Mouse (Mus musculus): ENCODE data around the gene Rnf149. TPM values are rescaled to one million over a fixed set of nuclear protein-coding genes. Genes with fewer than 3 reads are reported as not detected.

Rnf149 gene
- polyA plus RNA-seq, 1 experiment, result not detected

DNA sequence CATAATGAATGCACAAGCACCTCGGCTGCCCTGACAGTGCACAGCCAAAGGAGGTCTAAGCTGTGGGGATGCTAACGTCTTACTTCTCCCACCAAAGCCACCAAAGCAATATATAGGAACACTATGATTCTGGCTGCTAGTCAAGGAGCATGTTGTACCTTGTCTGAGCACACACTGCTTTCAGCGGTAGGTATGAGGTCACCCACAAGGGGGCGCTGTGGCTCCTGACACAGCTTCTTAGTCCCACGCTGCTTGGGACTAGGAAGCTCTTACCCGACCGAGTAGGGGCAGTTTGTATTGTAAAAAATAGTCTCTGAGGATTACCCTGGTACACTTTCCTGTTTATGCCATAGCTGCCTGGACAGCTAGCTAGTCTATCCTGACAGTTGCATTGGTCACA lies 49.8 kb downstream of the Rnf149 start:
- Histone ChIP-seq H3K27ac (ENCODE audit: insufficient read depth, low read depth, low read length) (no peak overlapping the region), H3K4me3 (ENCODE audit: insufficient read depth, low read depth, low read length) (no peak overlapping the region), H3K4me1 (ENCODE audit: control insufficient read depth, insufficient read depth, low read length) (no peaks in the 10 kb centered on the region)
- TF ChIP-seq POLR2A (IDR thresholded peaks at IDR 0.05; ENCODE audit: insufficient read depth, low read depth, low read length), result no peak
- TF ChIP-seq CTCF (IDR thresholded peaks at IDR 0.05; ENCODE audit: insufficient read depth, low read depth, low read length), result peak; percentile 40; the same call in 1 of the 2 replicates
- 16% methylated on average over 7 of the region's 7 CpGs for WGBS

DNA sequence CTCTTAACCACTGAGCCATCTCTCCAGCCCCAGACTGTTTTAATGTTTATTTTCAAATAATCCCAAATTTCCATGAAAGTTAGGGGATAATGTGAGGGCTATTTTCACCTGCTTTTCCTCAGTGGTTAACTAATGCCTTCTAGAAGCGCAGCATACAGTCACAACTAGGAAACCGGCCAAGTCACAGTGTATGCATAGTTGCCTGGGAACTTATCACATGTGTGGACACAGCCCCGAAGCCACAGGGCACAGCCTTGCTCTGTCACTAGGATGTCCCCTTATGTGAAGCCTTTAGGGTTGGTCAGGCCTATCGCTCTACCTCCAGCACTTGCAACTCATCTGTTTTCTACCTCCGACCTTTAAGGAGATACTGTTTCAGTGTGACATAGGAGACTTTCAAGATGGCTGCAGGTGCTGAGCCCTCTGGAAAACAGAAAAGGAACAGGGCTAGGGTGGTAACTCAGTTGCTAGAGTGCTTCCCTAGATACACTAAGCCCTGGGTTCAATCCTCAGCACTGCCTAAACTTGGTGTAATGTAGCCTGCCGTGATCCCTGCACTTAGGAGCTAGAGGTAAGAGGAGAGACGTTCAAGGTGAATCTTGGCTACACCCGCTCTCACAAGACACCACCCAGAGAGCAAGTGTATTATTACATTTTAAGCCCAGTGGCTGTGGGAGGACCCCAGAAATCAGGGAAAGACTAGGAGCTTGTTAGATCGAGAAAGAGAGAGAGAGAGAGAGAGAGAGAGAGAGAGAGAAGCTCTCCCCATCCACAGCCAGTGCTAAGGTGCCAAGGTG lies 50.6 kb downstream of the Rnf149 start:
- no peaks in the 10 kb centered on the region for H3K4me1 ChIP-seq (ENCODE audit: control insufficient read depth, insufficient read depth, low read length)
- H3K27ac ChIP-seq (ENCODE audit: insufficient read depth, low read depth, low read length), result no peak overlapping the region
- H3K4me3 ChIP-seq (ENCODE audit: insufficient read depth, low read depth, low read length), result no peak overlapping the region
- TF ChIP-seq POLR2A (IDR thresholded peaks at IDR 0.05; ENCODE audit: insufficient read depth, low read depth, low read length), result no peak
- TF ChIP-seq CTCF (IDR thresholded peaks at IDR 0.05; ENCODE audit: insufficient read depth, low read depth, low read length), result no peak
- 84% methylated on average over 9 of the region's 9 CpGs for WGBS

DNA sequence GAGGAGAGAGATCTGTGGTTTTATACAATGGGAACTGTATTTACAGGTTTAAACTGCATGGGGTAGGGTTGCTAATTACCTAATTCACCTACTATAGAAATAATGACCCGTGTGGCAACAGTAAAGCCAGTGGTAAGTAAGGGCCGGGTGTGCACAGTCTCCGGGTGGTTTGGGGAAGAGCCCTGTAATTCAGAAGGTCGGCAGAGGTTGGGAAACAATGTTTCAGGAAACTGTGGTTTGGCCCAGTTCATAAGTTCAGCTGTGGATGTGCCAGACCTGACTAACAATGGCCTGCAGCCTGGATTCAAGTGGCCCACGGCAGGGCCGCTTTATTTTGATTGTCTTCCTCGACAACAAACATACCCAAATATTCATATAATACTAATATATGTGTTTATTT lies 51.4 kb downstream of the Rnf149 start:
- TF ChIP-seq CTCF (IDR thresholded peaks at IDR 0.05; ENCODE audit: insufficient read depth, low read depth, low read length), result no peak
- no peak for TF ChIP-seq POLR2A (IDR thresholded peaks at IDR 0.05; ENCODE audit: insufficient read depth, low read depth, low read length)
- Histone ChIP-seq H3K27ac (ENCODE audit: insufficient read depth, low read depth, low read length) (no peak overlapping the region), H3K4me3 (ENCODE audit: insufficient read depth, low read depth, low read length) (no peak overlapping the region), H3K4me1 (ENCODE audit: control insufficient read depth, insufficient read depth, low read length) (no peaks in the 10 kb centered on the region)
- WGBS, result 75% methylated on average over 7 of the region's 7 CpGs

DNA sequence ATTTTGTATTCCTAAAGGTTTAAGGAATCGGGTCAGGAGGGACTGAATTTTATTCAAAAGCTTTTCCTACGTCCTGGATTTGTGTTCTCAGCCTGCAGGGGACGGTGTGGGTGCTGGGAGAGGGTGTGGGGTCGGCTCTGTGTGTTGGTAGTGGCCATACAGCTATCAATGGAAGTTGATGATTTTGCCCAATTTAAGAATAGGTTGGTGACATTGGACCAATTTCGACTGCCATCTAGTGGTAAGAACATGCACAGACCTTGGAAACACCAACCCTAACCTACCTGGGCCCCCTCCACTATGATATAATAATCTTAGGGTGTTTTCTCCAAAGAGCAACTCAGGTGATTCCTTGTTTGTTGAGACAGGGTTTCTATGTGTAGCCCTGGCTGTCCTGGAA lies 54.7 kb downstream of the Rnf149 start:
- no peaks in the 10 kb centered on the region for H3K4me1 ChIP-seq (ENCODE audit: control insufficient read depth, insufficient read depth, low read length)
- no peak overlapping the region for H3K27ac ChIP-seq (ENCODE audit: insufficient read depth, low read depth, low read length)
- 26% methylated on average over 5 of the region's 5 CpGs for WGBS
- TF ChIP-seq CTCF (IDR thresholded peaks at IDR 0.05; ENCODE audit: insufficient read depth, low read depth, low read length) (0 out of 2 replicates have a peak, but pooled peaks have one; percentile 10), POLR2A (IDR thresholded peaks at IDR 0.05; ENCODE audit: insufficient read depth, low read depth, low read length) (no peak)
- H3K4me3 ChIP-seq (ENCODE audit: insufficient read depth, low read depth, low read length), result no peak overlapping the region

DNA sequence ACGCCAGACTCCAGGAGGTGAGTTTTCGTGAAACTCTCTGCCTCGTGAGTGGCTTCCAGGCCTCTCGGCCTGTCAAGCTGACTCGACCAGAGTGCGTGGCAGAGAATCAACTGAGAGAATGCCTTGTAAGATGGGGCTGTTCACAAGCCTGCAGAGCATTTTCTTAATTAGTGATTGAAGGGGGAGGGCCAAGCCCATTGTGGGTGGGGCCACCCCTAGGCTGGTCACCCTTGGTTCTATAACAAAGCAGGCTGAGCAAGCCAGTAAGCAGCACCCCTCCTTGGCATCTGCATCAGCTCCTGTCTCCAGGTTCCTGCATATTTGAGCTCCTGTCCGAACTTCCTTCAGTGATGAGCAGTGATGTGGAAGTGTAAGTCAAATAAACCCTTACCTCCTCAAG lies 55.9 kb downstream of the Rnf149 start:
- 86% methylated on average over 7 of the region's 7 CpGs for WGBS
- Histone ChIP-seq H3K27ac (ENCODE audit: insufficient read depth, low read depth, low read length) (no peak overlapping the region), H3K4me1 (ENCODE audit: control insufficient read depth, insufficient read depth, low read length) (no peaks in the 10 kb centered on the region), H3K4me3 (ENCODE audit: insufficient read depth, low read depth, low read length) (no peak overlapping the region)
- TF ChIP-seq CTCF (IDR thresholded peaks at IDR 0.05; ENCODE audit: insufficient read depth, low read depth, low read length) (no peak), POLR2A (IDR thresholded peaks at IDR 0.05; ENCODE audit: insufficient read depth, low read depth, low read length) (no peak)

DNA sequence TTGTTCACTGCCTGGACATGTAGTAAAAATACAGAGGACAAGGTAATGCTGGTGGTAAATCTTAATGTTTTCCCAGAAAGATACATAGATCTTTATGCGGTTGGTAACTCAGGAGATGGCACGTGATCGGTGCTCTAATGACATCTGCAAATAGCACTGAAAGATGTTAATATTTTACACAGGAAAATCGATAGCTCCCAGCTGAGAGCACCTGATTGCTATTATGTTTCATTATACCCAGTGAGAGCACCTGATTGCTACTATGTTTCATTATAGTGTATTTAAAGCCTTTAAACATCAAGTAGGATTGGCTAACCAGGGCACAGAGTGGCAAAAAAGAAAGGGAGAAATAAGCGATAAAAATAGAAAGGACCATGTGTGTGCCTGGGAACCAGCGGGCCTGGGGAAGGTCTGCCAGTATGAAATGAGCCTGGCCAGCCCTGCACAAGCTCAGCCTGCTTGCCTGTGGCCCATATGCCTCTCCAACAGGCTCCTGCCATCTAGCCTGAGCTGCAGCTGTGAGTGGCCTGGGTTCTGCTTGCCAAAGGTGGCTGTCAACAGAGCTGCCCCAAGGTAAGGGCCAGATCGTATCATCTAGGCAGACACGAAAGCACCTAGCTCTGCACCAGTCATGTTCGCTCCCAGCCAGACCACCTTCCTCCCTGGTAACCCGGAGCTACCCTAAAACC lies 61.8 kb downstream of the Rnf149 start:
- no peak for TF ChIP-seq POLR2A (IDR thresholded peaks at IDR 0.05; ENCODE audit: insufficient read depth, low read depth, low read length)
- no peak for TF ChIP-seq CTCF (IDR thresholded peaks at IDR 0.05; ENCODE audit: insufficient read depth, low read depth, low read length)
- H3K4me3 ChIP-seq (ENCODE audit: insufficient read depth, low read depth, low read length), result no peak overlapping the region
- 77% methylated on average over 10 of the region's 10 CpGs for WGBS
- peaks cover 4% of the 10 kb centered on the region for H3K4me1 ChIP-seq (ENCODE audit: control insufficient read depth, insufficient read depth, low read length)
- H3K27ac ChIP-seq (ENCODE audit: insufficient read depth, low read depth, low read length), result no peak overlapping the region

DNA sequence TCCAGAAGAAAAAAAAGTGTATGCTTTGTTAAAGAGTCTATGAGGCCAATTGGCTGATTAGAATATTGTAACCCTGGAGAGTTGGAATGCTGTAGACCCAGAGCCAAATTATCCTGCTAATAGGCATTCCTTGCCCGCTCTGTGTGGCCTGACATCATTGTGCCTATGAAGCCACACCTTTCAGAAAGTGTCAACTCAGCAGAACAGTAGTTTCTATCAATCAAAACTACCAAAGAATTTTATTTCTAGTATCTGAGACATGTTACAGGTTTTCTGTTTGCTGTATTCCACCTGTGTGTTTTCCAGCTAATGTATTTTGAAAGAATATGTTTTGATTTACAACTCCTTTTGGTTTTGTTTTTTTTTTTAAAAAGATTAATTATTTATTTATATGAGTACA lies 65.0 kb downstream of the Rnf149 start:
- Histone ChIP-seq H3K4me1 (ENCODE audit: control insufficient read depth, insufficient read depth, low read length) (peaks cover 4% of the 10 kb centered on the region), H3K4me3 (ENCODE audit: insufficient read depth, low read depth, low read length) (no peak overlapping the region), H3K27ac (ENCODE audit: insufficient read depth, low read depth, low read length) (no peak overlapping the region)
- TF ChIP-seq POLR2A (IDR thresholded peaks at IDR 0.05; ENCODE audit: insufficient read depth, low read depth, low read length), result no peak
- no peak for TF ChIP-seq CTCF (IDR thresholded peaks at IDR 0.05; ENCODE audit: insufficient read depth, low read depth, low read length)
- 73% methylated on average over 1 of the region's 1 CpGs for WGBS

DNA sequence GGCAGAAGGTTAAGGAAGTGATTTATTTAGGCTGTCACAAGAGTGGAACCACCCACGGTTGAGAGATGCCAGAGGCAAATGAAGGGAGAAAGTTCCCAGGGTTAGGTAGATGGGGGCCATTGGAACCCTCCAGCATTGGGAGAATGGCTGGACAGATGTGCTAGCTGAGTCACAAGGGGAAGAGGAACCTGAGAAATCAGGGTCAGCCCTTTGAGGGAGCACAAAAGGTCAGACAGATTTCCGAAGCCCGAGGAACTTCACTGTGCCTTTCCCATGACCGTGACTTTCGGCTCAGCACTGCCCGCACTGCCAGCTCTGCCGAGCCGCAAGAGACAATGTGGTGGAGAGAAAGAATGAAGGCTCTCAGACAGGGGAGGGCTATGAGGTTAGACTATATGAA lies 65.4 kb downstream of the Rnf149 start:
- WGBS, result 71% methylated on average over 8 of the region's 8 CpGs

DNA sequence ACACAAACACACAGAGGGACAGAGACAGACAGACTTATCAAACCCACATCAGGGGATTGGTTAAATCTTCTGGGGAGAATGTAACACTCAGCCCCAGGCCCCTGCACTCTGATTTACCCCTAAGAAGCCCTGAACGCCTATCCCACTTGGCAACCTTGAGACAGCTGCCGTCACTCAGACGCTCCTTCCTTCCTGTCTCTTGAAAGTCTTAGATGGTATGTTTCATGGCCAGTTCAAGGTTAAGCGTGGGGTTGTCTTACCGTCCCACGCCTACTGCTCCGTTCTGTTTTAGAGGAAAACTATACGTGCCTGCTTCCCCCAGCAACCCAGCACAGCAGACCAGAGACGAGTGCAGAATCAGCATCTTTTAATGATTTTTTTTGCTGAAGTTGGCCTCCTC lies 71.6 kb downstream of the Rnf149 start:
- no peak for TF ChIP-seq CTCF (IDR thresholded peaks at IDR 0.05; ENCODE audit: insufficient read depth, low read depth, low read length)
- TF ChIP-seq POLR2A (IDR thresholded peaks at IDR 0.05; ENCODE audit: insufficient read depth, low read depth, low read length), result no peak
- H3K27ac ChIP-seq (ENCODE audit: insufficient read depth, low read depth, low read length), result no peak overlapping the region
- H3K4me1 ChIP-seq (ENCODE audit: control insufficient read depth, insufficient read depth, low read length), result no peaks in the 10 kb centered on the region
- 90% methylated on average over 9 of the region's 9 CpGs for WGBS
- no peak overlapping the region for H3K4me3 ChIP-seq (ENCODE audit: insufficient read depth, low read depth, low read length)

More for the DNA sequence above, 65.4 kb downstream of the Rnf149 start:
- Histone ChIP-seq H3K4me1 (ENCODE audit: control insufficient read depth, insufficient read depth, low read length) (peaks cover 4% of the 10 kb centered on the region), H3K4me3 (ENCODE audit: insufficient read depth, low read depth, low read length) (no peak overlapping the region), H3K27ac (ENCODE audit: insufficient read depth, low read depth, low read length) (no peak overlapping the region)
- no peak for TF ChIP-seq POLR2A (IDR thresholded peaks at IDR 0.05; ENCODE audit: insufficient read depth, low read depth, low read length)
- no peak for TF ChIP-seq CTCF (IDR thresholded peaks at IDR 0.05; ENCODE audit: insufficient read depth, low read depth, low read length)
